Mouse (Mus musculus) liver, embryonic 15.5 days (tissue): ENCODE data around the gene Gpr62. TPM values are rescaled to one million over a fixed set of nuclear protein-coding genes. Genes with fewer than 3 reads are reported as not detected.
A peak's percentile ranks its signal among the peaks of the same experiment; 100 is the strongest.
"Not testable (repeated sequence)": the region's sequence is repeated elsewhere in the genome, so short reads cannot be mapped to it uniquely, and the experiment has no call there.

ENCODE experiments used
- ATAC-seq: fragments of 200-750 bp; cut with Nextera tagmentation; 2 replicates; pipeline ENCODE4 v1.8.0; 2017; ENCODE audit warnings: moderate number of reproducible peaks, mild to moderate bottlenecking, moderate library complexity; ENCODE audit not compliant: insufficient read depth
- H3K27ac ChIP-seq: fragments of 300-500 bp; sonication (generic); replicated peaks from 2 replicates; pipeline ENCODE4 v1.5.1; 2015; ENCODE audit warnings: mild to moderate bottlenecking, inconsistent platforms
- H3K27me3 ChIP-seq: fragments of 300-500 bp; sonication (generic); 2 replicates; pipeline ENCODE4 v1.6.1; 2015; ENCODE audit warnings: mild to moderate bottlenecking, inconsistent platforms
- H3K36me3 ChIP-seq: fragments of 300-500 bp; sonication (generic); replicated peaks from 2 replicates; pipeline ENCODE4 v1.6.1; 2015; ENCODE audit warnings: moderate library complexity, mild to moderate bottlenecking, inconsistent platforms
- H3K4me1 ChIP-seq: fragments of 300-500 bp; sonication (generic); replicated peaks from 2 replicates; pipeline ENCODE4 v1.6.1; 2015; ENCODE audit warnings: inconsistent platforms
- H3K4me2 ChIP-seq: fragments of 300-500 bp; sonication (generic); 2 replicates; pipeline ENCODE4 v1.6.1; 2015; ENCODE audit warnings: moderate library complexity, mild to moderate bottlenecking, inconsistent platforms
- H3K4me3 ChIP-seq: fragments of 300-500 bp; sonication (generic); replicated peaks from 2 replicates; pipeline ENCODE4 v1.5.1; 2015; ENCODE audit warnings: mild to moderate bottlenecking, inconsistent platforms
- H3K9ac ChIP-seq: fragments of 300-500 bp; sonication (generic); 2 replicates; pipeline ENCODE4 v1.6.1; 2015; ENCODE audit warnings: moderate library complexity, mild to moderate bottlenecking, inconsistent platforms
- H3K9me3 ChIP-seq: fragments of 300-500 bp; sonication (generic); replicated peaks from 2 replicates; pipeline ENCODE4 v1.6.1; 2016; ENCODE audit warnings: inconsistent platforms
- WGBS: fragments of 180-500 bp; shearing (Covaris S2); methylation state at CpG from one replicate; pipeline ENCODE4 v1.1.7; 2015; ENCODE audit warnings: mixed read lengths; ENCODE audit not compliant: insufficient replicate concordance; 5-methylcytosine and 5-hydroxymethylcytosine counted together
- polyA plus RNA-seq: library from polyadenylated mRNA; unstranded; fragments of >200 nt; fragmentation: Nextera tagmentation; extraction: Ambion mirVana; gene quantifications from 2 replicates; pipeline ENCODE4 v1.2.1, GENCODE M21; 2015

Gpr62 gene
- not detected in 2 replicates for polyA plus RNA-seq

- no peak within 1 kb of the TSS for H3K9ac ChIP-seq
Measured at GRCm38 (mm10) chr9:106465571-106466200, at the start of gene Gpr62. Gpr62 (minus strand) TSS chr9:106465938.

GRCm38 (mm10) chr9:106514273-106514672 is 48.5 kb upstream of the Gpr62 start, which contains the start of gene Iqcf5:
Iqcf5 (plus strand) TSS chr9:106514573.
- Histone ChIP-seq H3K27me3 (no peaks in the 10 kb centered on the region), H3K4me3 (no peak within 1 kb of the TSS), H3K4me2 (no peak within 1 kb of the TSS), H3K9me3 (no peaks in the 10 kb centered on the region), H3K9ac (no peak within 1 kb of the TSS), H3K36me3 (no peaks in the 10 kb centered on the region), H3K27ac (no peak within 1 kb of the TSS), H3K4me1 (no peaks in the 10 kb centered on the region)
- WGBS = 70% methylated on average over 4 of the region's 4 CpGs
- no peak for ATAC-seq

More at GRCm38 (mm10) chr9:106465571-106466200, at the start of gene Gpr62:
- Histone ChIP-seq H3K4me1 (peaks cover 12% of the 10 kb centered on the region), H3K27ac (no peak within 1 kb of the TSS), H3K27me3 (peaks cover 43% of the 10 kb centered on the region), H3K9me3 (no peaks in the 10 kb centered on the region), H3K4me3 (peak within 1 kb of the TSS; percentile 50), H3K36me3 (no peaks in the 10 kb centered on the region), H3K4me2 (peak within 1 kb of the TSS; percentile 72)
- ATAC-seq = no peak
- WGBS = 26% methylated on average over 26 of the region's 26 CpGs

- no peaks in the 10 kb centered on the region for H3K9me3 ChIP-seq
- no peaks in the 10 kb centered on the region for H3K36me3 ChIP-seq
- WGBS = 66% methylated on average over 6 of the region's 6 CpGs
- H3K27ac ChIP-seq = no peak overlapping the region
- H3K4me2 ChIP-seq = no peak overlapping the region
- no peaks in the 10 kb centered on the region for H3K27me3 ChIP-seq
- no peak overlapping the region for H3K9ac ChIP-seq
- no peak overlapping the region for H3K4me3 ChIP-seq
- ATAC-seq = no peak
- no peaks in the 10 kb centered on the region for H3K4me1 ChIP-seq
Measured at GRCm38 (mm10) chr9:106513566-106513965, 47.8 kb upstream of the Gpr62 start.

- no peaks in the 10 kb centered on the region for H3K36me3 ChIP-seq
- WGBS = 40% methylated on average over 13 of the region's 13 CpGs
Measured at GRCm38 (mm10) chr9:106512729-106513450, 47.2 kb upstream of the Gpr62 start.

GRCm38 (mm10) chr9:106509356-106509755 is 43.6 kb upstream of the Gpr62 start:
- Histone ChIP-seq H3K27ac (no peak overlapping the region), H3K9me3 (no peaks in the 10 kb centered on the region), H3K4me3 (no peak overlapping the region), H3K4me1 (no peaks in the 10 kb centered on the region), H3K36me3 (no peaks in the 10 kb centered on the region), H3K4me2 (no peak overlapping the region), H3K27me3 (no peaks in the 10 kb centered on the region), H3K9ac (no peak overlapping the region)
- WGBS = 70% methylated on average over 10 of the region's 10 CpGs
- ATAC-seq = no peak

More at GRCm38 (mm10) chr9:106512729-106513450, 47.2 kb upstream of the Gpr62 start:
- Histone ChIP-seq H3K4me2 (no peak overlapping the region), H3K4me1 (no peaks in the 10 kb centered on the region), H3K9me3 (no peaks in the 10 kb centered on the region), H3K9ac (no peak overlapping the region), H3K4me3 (no peak overlapping the region), H3K27me3 (no peaks in the 10 kb centered on the region), H3K27ac (no peak overlapping the region)
- ATAC-seq = no peak

GRCm38 (mm10) chr9:106504246-106504645 is 38.5 kb upstream of the Gpr62 start:
- Histone ChIP-seq H3K27ac (no peak overlapping the region), H3K27me3 (no peaks in the 10 kb centered on the region), H3K4me2 (no peak overlapping the region), H3K9ac (no peak overlapping the region), H3K36me3 (no peaks in the 10 kb centered on the region), H3K4me1 (no peaks in the 10 kb centered on the region), H3K9me3 (no peaks in the 10 kb centered on the region), H3K4me3 (no peak overlapping the region)
- no peak for ATAC-seq
- WGBS = 66% methylated on average over 6 of the region's 6 CpGs

GRCm38 (mm10) chr9:106501846-106502245 is 36.1 kb upstream of the Gpr62 start:
- ATAC-seq = no peak
- Histone ChIP-seq H3K27ac (no peak overlapping the region), H3K4me2 (no peak overlapping the region), H3K27me3 (no peaks in the 10 kb centered on the region), H3K9me3 (no peaks in the 10 kb centered on the region), H3K36me3 (no peaks in the 10 kb centered on the region), H3K4me1 (no peaks in the 10 kb centered on the region), H3K9ac (no peak overlapping the region), H3K4me3 (no peak overlapping the region)
- WGBS = 75% methylated on average over 22 of the region's 22 CpGs

GRCm38 (mm10) chr9:106499667-106500066 is 33.9 kb upstream of the Gpr62 start, which contains the start of gene Iqcf1:
Iqcf1 (plus strand) TSS chr9:106499967.
- no peaks in the 10 kb centered on the region for H3K36me3 ChIP-seq

GRCm38 (mm10) chr9:106487602-106488001 is 21.9 kb upstream of the Gpr62 start:
- H3K4me2 ChIP-seq, ATAC-seq, H3K4me3 ChIP-seq, H3K4me1 ChIP-seq, H3K9ac ChIP-seq, H3K27me3 ChIP-seq, H3K9me3 ChIP-seq, H3K27ac ChIP-seq: not testable (repeated sequence)
- 60% methylated on average over 6 of the region's 6 CpGs for WGBS
- peaks cover 30% of the 10 kb centered on the region for H3K36me3 ChIP-seq

More at GRCm38 (mm10) chr9:106499667-106500066, 33.9 kb upstream of the Gpr62 start, which contains the start of gene Iqcf1:
- 81% methylated on average over 6 of the region's 6 CpGs for WGBS
- no peaks in the 10 kb centered on the region for H3K9me3 ChIP-seq
- no peak within 1 kb of the TSS for H3K4me3 ChIP-seq
- H3K4me1 ChIP-seq = no peaks in the 10 kb centered on the region
- ATAC-seq = no peak
- no peak within 1 kb of the TSS for H3K4me2 ChIP-seq
- H3K27ac ChIP-seq = no peak within 1 kb of the TSS
- H3K27me3 ChIP-seq = no peaks in the 10 kb centered on the region
- no peak within 1 kb of the TSS for H3K9ac ChIP-seq

GRCm38 (mm10) chr9:106485076-106485475 is 19.3 kb upstream of the Gpr62 start:
- Histone ChIP-seq H3K9ac (no peak overlapping the region), H3K4me3 (no peak overlapping the region), H3K36me3 (peaks cover 51% of the 10 kb centered on the region), H3K4me2 (no peak overlapping the region), H3K9me3 (no peaks in the 10 kb centered on the region), H3K27me3 (no peaks in the 10 kb centered on the region), H3K27ac (no peak overlapping the region), H3K4me1 (no peaks in the 10 kb centered on the region)
- 80% methylated on average over 10 of the region's 10 CpGs for WGBS
- ATAC-seq = no peak

GRCm38 (mm10) chr9:106483606-106484005 is 17.9 kb upstream of the Gpr62 start:
- Histone ChIP-seq H3K4me1 (no peaks in the 10 kb centered on the region), H3K27me3 (no peaks in the 10 kb centered on the region), H3K4me2 (no peak overlapping the region), H3K4me3 (no peak overlapping the region), H3K9ac (no peak overlapping the region), H3K27ac (no peak overlapping the region), H3K9me3 (no peaks in the 10 kb centered on the region), H3K36me3 (peaks cover 51% of the 10 kb centered on the region)
- no peak for ATAC-seq
- WGBS = 79% methylated on average over 17 of the region's 17 CpGs
